ENCODE assay signal across 14 mouse cellular contexts in genomic region chr10:8504832-8505231, GRCm38 (mm10). TPM values are rescaled to one million over a fixed set of nuclear protein-coding genes. Genes with fewer than 3 reads are reported as not detected.
DNase-seq lines count a peak whose midpoint lies in the region; ATAC-seq and TF ChIP-seq lines count a peak whose summit lies in the region.
"Had no signal": no experiment of that assay in that cellular context is flagged by ENCODE, and none has a peak within 500 bp of the region (broad histone marks: within the 10 kb centered on the region; RNA-seq: fewer than 3 reads in every experiment).

No protein-coding gene starts in this region.

- no peaks in the 10 kb centered on the region for H3K4me1 ChIP-seq in hindbrain, postnatal 0 days (ENCODE audit: insufficient read depth, low read length)
- H3K4me1 ChIP-seq in hindbrain, embryonic 13.5 days (replicated peaks), result no peaks in the 10 kb centered on the region
- peaks cover 19% of the 10 kb centered on the region for H3K4me1 ChIP-seq in embryonic facial prominence, embryonic 15.5 days
- no peaks in the 10 kb centered on the region for H3K4me1 ChIP-seq in intestine, postnatal 0 days (replicated peaks; ENCODE audit: control insufficient read depth, insufficient read depth, low read length)
- H3K4me1 ChIP-seq: liver, embryonic 13.5 days; megakaryocyte, embryonic 14.5 days had no signal

- H3K4me2 ChIP-seq in hindbrain, postnatal 0 days (ENCODE audit: low read depth, low read length), result no peak overlapping the region
- no peak overlapping the region for H3K4me2 ChIP-seq in hindbrain, embryonic 13.5 days
- peak overlapping the region; percentile 17; the same call in 1 of the 2 replicates for H3K4me2 ChIP-seq in embryonic facial prominence, embryonic 15.5 days (replicated peaks)
- no peak overlapping the region for H3K4me2 ChIP-seq in intestine, postnatal 0 days (replicated peaks; ENCODE audit: low read depth)
- H3K4me2 ChIP-seq: liver, embryonic 13.5 days had no signal

- 0 out of 2 replicates have a peak, but pooled peaks cover 3% of the 10 kb centered on the region for H3K9me3 ChIP-seq in hindbrain, postnatal 0 days (ENCODE audit: low read length)
- H3K9me3 ChIP-seq in hindbrain, embryonic 13.5 days, result no peaks in the 10 kb centered on the region
- H3K9me3 ChIP-seq in embryonic facial prominence, embryonic 15.5 days (replicated peaks), result no peaks in the 10 kb centered on the region
- H3K9me3 ChIP-seq in intestine, postnatal 0 days (ENCODE audit: control insufficient read depth), result no peaks in the 10 kb centered on the region
- H3K9me3 ChIP-seq: liver, embryonic 13.5 days had no signal

- DNase-seq in adrenal gland, postnatal 10 days, result peak; percentile 11
- DNase-seq in adrenal gland, adult 2 months, result no peak
- no peak for DNase-seq in hindbrain, postnatal 0 days (ENCODE audit: low spot score)
- DNase-seq in spleen, adult 18-20 months, result no peak
- DNase-seq: cerebellum, adult 9-10 months; forebrain, postnatal 0 days; liver, embryonic 13.5 days; right cerebral cortex, postnatal 4 days had no signal

- 0 out of 2 replicates have a peak, but pooled peaks have one; percentile 18 for ATAC-seq in hindbrain, postnatal 0 days
- no peak for ATAC-seq in hindbrain, embryonic 13.5 days (ENCODE audit: low FRiP score)
- no peak for ATAC-seq in embryonic facial prominence, embryonic 15.5 days (ENCODE audit: insufficient number of reproducible peaks, low FRiP score, low TSS enrichment, low read depth)
- peak; percentile 29; the same call in 1 of the 2 replicates for ATAC-seq in megakaryocyte progenitor cell, adult 5-6 weeks (replicated peaks; ENCODE audit: poor library complexity)
- ATAC-seq in intestine, postnatal 0 days, result no peak
- ATAC-seq: hindbrain, embryonic 16.5 days had no signal

- no peak overlapping the region for H3K9ac ChIP-seq in hindbrain, postnatal 0 days (replicated peaks; ENCODE audit: low read length)
- H3K9ac ChIP-seq in hindbrain, embryonic 13.5 days, result no peak overlapping the region
- H3K9ac ChIP-seq in embryonic facial prominence, embryonic 15.5 days, result no peak overlapping the region
- H3K9ac ChIP-seq in intestine, postnatal 0 days (ENCODE audit: low read depth, low read length), result no peak overlapping the region
- H3K9ac ChIP-seq: forebrain, postnatal 0 days; liver, embryonic 13.5 days had no signal

- no peaks in the 10 kb centered on the region for H3K36me3 ChIP-seq in hindbrain, postnatal 0 days (ENCODE audit: insufficient read depth, low read length)
- no peaks in the 10 kb centered on the region for H3K36me3 ChIP-seq in hindbrain, embryonic 13.5 days
- H3K36me3 ChIP-seq in embryonic facial prominence, embryonic 15.5 days, result no peaks in the 10 kb centered on the region
- no peaks in the 10 kb centered on the region for H3K36me3 ChIP-seq in intestine, postnatal 0 days (ENCODE audit: control insufficient read depth, insufficient read depth)
- H3K36me3 ChIP-seq: liver, embryonic 13.5 days had no signal

- no peak overlapping the region for H3K27ac ChIP-seq in hindbrain, postnatal 0 days
- no peak overlapping the region for H3K27ac ChIP-seq in hindbrain, embryonic 13.5 days
- 0 out of 2 replicates have a peak overlapping the region, but pooled peaks have one; percentile 55 for H3K27ac ChIP-seq in embryonic facial prominence, embryonic 15.5 days (replicated peaks)
- no peak overlapping the region for H3K27ac ChIP-seq in intestine, postnatal 0 days (ENCODE audit: low read depth, low read length)
- H3K27ac ChIP-seq: liver, embryonic 13.5 days had no signal

- no peak for TF ChIP-seq CTCF in hindbrain, postnatal 0 days (IDR thresholded peaks at IDR 0.05; ENCODE audit: low read depth)
- no peak for TF ChIP-seq CTCF in intestine, postnatal 0 days (IDR thresholded peaks at IDR 0.05; ENCODE audit: low read depth)

- no peak overlapping the region for H3K4me3 ChIP-seq in hindbrain, postnatal 0 days (ENCODE audit: low read length)
- H3K4me3 ChIP-seq in hindbrain, embryonic 13.5 days, result no peak overlapping the region
- no peak overlapping the region for H3K4me3 ChIP-seq in embryonic facial prominence, embryonic 15.5 days (replicated peaks)
- H3K4me3 ChIP-seq in intestine, postnatal 0 days (ENCODE audit: low read depth, low read length), result no peak overlapping the region
- H3K4me3 ChIP-seq: liver, embryonic 13.5 days; megakaryocyte, embryonic 14.5 days had no signal

- no peaks in the 10 kb centered on the region for H3K27me3 ChIP-seq in hindbrain, postnatal 0 days (ENCODE audit: insufficient read depth, low read length)
- H3K27me3 ChIP-seq in hindbrain, embryonic 13.5 days, result no peaks in the 10 kb centered on the region
- H3K27me3 ChIP-seq in embryonic facial prominence, embryonic 15.5 days, result no peaks in the 10 kb centered on the region
- no peaks in the 10 kb centered on the region for H3K27me3 ChIP-seq in intestine, postnatal 0 days (replicated peaks; ENCODE audit: control insufficient read depth, insufficient read depth, low read length)
- H3K27me3 ChIP-seq: liver, embryonic 13.5 days; megakaryocyte, embryonic 14.5 days had no signal

- WGBS in hindbrain, postnatal 0 days, result 84% methylated on average over 4 of the region's 4 CpGs
- WGBS in hindbrain, embryonic 13.5 days, result 88% methylated on average over 4 of the region's 4 CpGs
- 56% methylated on average over 4 of the region's 4 CpGs for WGBS in embryonic facial prominence, embryonic 15.5 days
- WGBS in intestine, postnatal 0 days, result 81% methylated on average over 4 of the region's 4 CpGs

RNA-seq across cellular contexts. Expression of gene Ust, which starts 13.8 kb away (rescaled TPM):
- total RNA-seq in adrenal gland, postnatal 10 days (2021), result 1 to 10 TPM; 5.3 to 6.2 TPM
- 1 to 10 TPM; 5.3 to 7.6 TPM for total RNA-seq in adrenal gland, adult 2 months (2021)
- polyA plus RNA-seq in adrenal gland, adult 2 months (2012; rRNA removed), result 2.9 and 3.4 TPM in 2 replicates
- total RNA-seq in hindbrain, postnatal 0 days (2014; rRNA removed), result 12.1 and 14.8 TPM in 2 replicates
- polyA plus RNA-seq in hindbrain, postnatal 0 days (2015; fragmentation: Nextera tagmentation; extraction: Ambion mirVana), result 7.7 and 8.0 TPM in 2 replicates
- 4.1 and 4.5 TPM in 2 replicates for polyA plus RNA-seq in hindbrain, embryonic 13.5 days (2015; fragmentation: Nextera tagmentation; extraction: Ambion mirVana)
- polyA plus RNA-seq in embryonic facial prominence, embryonic 15.5 days (2015; fragmentation: Nextera tagmentation; extraction: Ambion mirVana), result 12.0 and 12.4 TPM in 2 replicates
- 0.47 and 0.56 TPM in 2 replicates for total RNA-seq in megakaryocyte progenitor cell, adult 5-6 weeks (2015)
- 0.14 and 0.21 TPM in 2 replicates for total RNA-seq in megakaryocyte progenitor cell, adult 5-6 weeks (2017)
- polyA plus RNA-seq in intestine, postnatal 0 days (2015; fragmentation: Nextera tagmentation; extraction: Ambion mirVana), result 2.0 TPM in 2 replicates

Comparison
In these comparisons a context has a peak if more than half of its experiments do, and no peak if none do; other contexts are left out.
1. ATAC-seq: peak in hindbrain, postnatal 0 days (single experiment) and megakaryocyte progenitor cell, adult 5-6 weeks (single experiment); none in hindbrain, embryonic 13.5 days (single experiment), embryonic facial prominence, embryonic 15.5 days (single experiment) and intestine, postnatal 0 days (single experiment).